ENCODE assay signal across 8 mouse cellular contexts in genomic region chr3:79842616-79843016, GRCm38 (mm10). TPM values are rescaled to one million over a fixed set of nuclear protein-coding genes. Genes with fewer than 3 reads are reported as not detected.
DNase-seq lines count a peak whose midpoint lies in the region; ATAC-seq and TF ChIP-seq lines count a peak whose summit lies in the region.

No protein-coding gene starts in this region.

- intact Hi-C loops in heart, postnatal 14 days (cut with DNase I), result no loop called here

- peak; percentile 61; the same call in 1 of the 2 replicates for TF ChIP-seq POLR2A in lung, adult 2 months (IDR thresholded peaks at IDR 0.05; ENCODE audit: borderline replicate concordance, extremely low read depth, low read depth, low read length)

- no peak for TF ChIP-seq CTCF in lung, adult 2 months (IDR thresholded peaks at IDR 0.05; ENCODE audit: insufficient read depth, low read length)

- H3K36me3 ChIP-seq in forebrain, embryonic 13.5 days (ENCODE audit: poor library complexity, severe bottlenecking), result no peaks in the 10 kb centered on the region
- H3K36me3 ChIP-seq in neural tube, embryonic 15.5 days, result no peaks in the 10 kb centered on the region

- peak overlapping the region; percentile 60 for H3K9ac ChIP-seq in forebrain, embryonic 13.5 days
- peak overlapping the region; percentile 44; the same call in 1 of the 2 replicates for H3K9ac ChIP-seq in neural tube, embryonic 15.5 days (replicated peaks)

- peak; percentile 88 for ATAC-seq in CD4-positive, CD25-positive, alpha-beta regulatory T cell, adult 4 months
- ATAC-seq in forebrain, embryonic 13.5 days, result peak; percentile 89
- peak; percentile 67 for ATAC-seq in neural tube, embryonic 15.5 days (ENCODE audit: low FRiP score)

- WGBS in forebrain, embryonic 13.5 days, result 1% methylated on average over 19 of the region's 19 CpGs
- 1% methylated on average over 19 of the region's 19 CpGs for WGBS in large intestine, adult 2 months
- WGBS in lung, adult 2 months, result under 1% methylated on average over 19 of the region's 19 CpGs
- under 1% methylated on average over 19 of the region's 19 CpGs for WGBS in neural tube, embryonic 15.5 days

- peak overlapping the region; percentile 48 for H3K4me3 ChIP-seq in forebrain, embryonic 13.5 days
- peak overlapping the region; percentile 100 for H3K4me3 ChIP-seq in lung, adult 2 months (replicated peaks; ENCODE audit: extremely low read depth, low read depth, low read length)
- peak overlapping the region; percentile 50 for H3K4me3 ChIP-seq in neural tube, embryonic 15.5 days (replicated peaks)

- H3K4me2 ChIP-seq in forebrain, embryonic 13.5 days, result peak overlapping the region; percentile 67
- peak overlapping the region; percentile 86 for H3K4me2 ChIP-seq in neural tube, embryonic 15.5 days

- peak; percentile 66 for DNase-seq in c-Kit-positive CD71-positive TER-119-positive erythroid progenitor cells, embryonic 14.5 days (ENCODE audit: low spot score)
- DNase-seq in heart, postnatal 14 days, result peak; percentile 62 to 69
- peak; percentile 70 for DNase-seq in large intestine, adult 2 months (ENCODE audit: low read depth, low spot score)
- DNase-seq in lung, adult 2 months, result peak; percentile 81
- DNase-seq in thymus, adult 18-20 months, result peak; percentile 48 to 59

- no peaks in the 10 kb centered on the region for H3K27me3 ChIP-seq in forebrain, embryonic 13.5 days
- H3K27me3 ChIP-seq in neural tube, embryonic 15.5 days (replicated peaks), result no peaks in the 10 kb centered on the region

- 0 out of 2 replicates have a peak, but pooled peaks cover 2% of the 10 kb centered on the region for H3K4me1 ChIP-seq in forebrain, embryonic 13.5 days
- peaks cover 7% of the 10 kb centered on the region; the same call in 1 of the 2 replicates for H3K4me1 ChIP-seq in lung, adult 2 months (ENCODE audit: control insufficient read depth, insufficient read depth, low read length)
- H3K4me1 ChIP-seq in neural tube, embryonic 15.5 days, result peaks cover 11% of the 10 kb centered on the region

- H3K27ac ChIP-seq in forebrain, embryonic 13.5 days, result no peak overlapping the region
- H3K27ac ChIP-seq in neural tube, embryonic 15.5 days (replicated peaks), result no peak overlapping the region

- no peaks in the 10 kb centered on the region for H3K9me3 ChIP-seq in forebrain, embryonic 13.5 days (replicated peaks)
- no peaks in the 10 kb centered on the region for H3K9me3 ChIP-seq in neural tube, embryonic 15.5 days (replicated peaks)

RNA-seq across cellular contexts. Expression of gene Tmem144, which starts 10.0 kb away (rescaled TPM):
- not detected for polyA plus RNA-seq in CD4-positive, CD25-positive, alpha-beta regulatory T cell, adult 4 months (2017; shearing (Covaris generic))
- 3.3 and 4.0 TPM in 2 replicates for polyA plus RNA-seq in forebrain, embryonic 13.5 days (2015; fragmentation: Nextera tagmentation; extraction: Ambion mirVana)
- total RNA-seq in heart, postnatal 14 days (2021), result 1 to 10 TPM; 6.3 to 7.9 TPM
- polyA plus RNA-seq in large intestine, adult 2 months (2012; rRNA removed), result 4.2 and 9.5 TPM in 2 replicates
- 0.92 and 1.9 TPM in 2 replicates for polyA plus RNA-seq in lung, adult 2 months (2012; rRNA removed)
- polyA plus RNA-seq in neural tube, embryonic 15.5 days (2015; fragmentation: Nextera tagmentation; extraction: Ambion mirVana), result 1.5 and 1.7 TPM in 2 replicates

RNA-seq across cellular contexts. Expression of gene Fam198b, which starts 41.7 kb away (rescaled TPM):
- not detected for polyA plus RNA-seq in CD4-positive, CD25-positive, alpha-beta regulatory T cell, adult 4 months (2017; shearing (Covaris generic))
- 0.79 and 2.4 TPM in 2 replicates for polyA plus RNA-seq in forebrain, embryonic 13.5 days (2015; fragmentation: Nextera tagmentation; extraction: Ambion mirVana)
- 10 to 100 TPM; 28.8 to 42.7 TPM for total RNA-seq in heart, postnatal 14 days (2021)
- polyA plus RNA-seq in large intestine, adult 2 months (2012; rRNA removed), result 2.6 and 4.0 TPM in 2 replicates
- polyA plus RNA-seq in lung, adult 2 months (2012; rRNA removed), result 16.5 and 20.3 TPM in 2 replicates
- 5.2 and 8.9 TPM in 2 replicates for polyA plus RNA-seq in neural tube, embryonic 15.5 days (2015; fragmentation: Nextera tagmentation; extraction: Ambion mirVana)

Comparison
In these comparisons a context has a peak if more than half of its experiments do, and no peak if none do; other contexts are left out.
1. H3K4me3 ChIP-seq: peak in every context shown above with its lines; median percentile 100 in lung, adult 2 months; 50 in neural tube, embryonic 15.5 days; 48 in forebrain, embryonic 13.5 days.